In genomic region chr13:30186456-30186855, GRCm38 (mm10) we compare ENCODE assay signal across 8 mouse cellular contexts. TPM values are rescaled to one million over a fixed set of nuclear protein-coding genes. Genes with fewer than 3 reads are reported as not detected.
DNase-seq lines count a peak whose midpoint lies in the region; ATAC-seq and TF ChIP-seq lines count a peak whose summit lies in the region.

No protein-coding gene starts in this region.

- no peak for TF ChIP-seq CTCF in kidney, postnatal 0 days (IDR thresholded peaks at IDR 0.05; ENCODE audit: low read depth)

- no peak overlapping the region for H3K4me2 ChIP-seq in kidney, postnatal 0 days (ENCODE audit: low read length)
- peak overlapping the region; percentile 9; the same call in 1 of the 2 replicates for H3K4me2 ChIP-seq in neural tube, embryonic 12.5 days (replicated peaks)

- no peaks in the 10 kb centered on the region for H3K9me3 ChIP-seq in kidney, postnatal 0 days (replicated peaks; ENCODE audit: low read length)
- H3K9me3 ChIP-seq in neural tube, embryonic 12.5 days = no peaks in the 10 kb centered on the region
- no peaks in the 10 kb centered on the region for H3K9me3 ChIP-seq in heart, embryonic 10.5 days

- H3K36me3 ChIP-seq in kidney, postnatal 0 days (ENCODE audit: insufficient read depth, low read length) = no peaks in the 10 kb centered on the region
- no peaks in the 10 kb centered on the region for H3K36me3 ChIP-seq in neural tube, embryonic 12.5 days
- no peaks in the 10 kb centered on the region for H3K36me3 ChIP-seq in heart, embryonic 10.5 days

- intact Hi-C loops in left cerebral cortex, postnatal 10 days (cut with DNase I) = no loop called here

- H3K27ac ChIP-seq in kidney, postnatal 0 days = no peak overlapping the region
- H3K27ac ChIP-seq in neural tube, embryonic 12.5 days = no peak overlapping the region
- H3K27ac ChIP-seq in heart, embryonic 10.5 days = no peak overlapping the region

- WGBS in kidney, postnatal 0 days = 55% methylated on average over 8 of the region's 8 CpGs
- WGBS in neural tube, embryonic 12.5 days = 36% methylated on average over 8 of the region's 8 CpGs
- 74% methylated on average over 8 of the region's 8 CpGs for WGBS in heart, embryonic 10.5 days

- no peak overlapping the region for H3K4me3 ChIP-seq in kidney, postnatal 0 days (replicated peaks; ENCODE audit: low read depth, low read length)
- no peak overlapping the region for H3K4me3 ChIP-seq in neural tube, embryonic 12.5 days
- H3K4me3 ChIP-seq in heart, embryonic 10.5 days = no peak overlapping the region

- DNase-seq in kidney, postnatal 0 days (ENCODE audit: low spot score) = no peak
- DNase-seq in kidney, adult 8-10 months = no peak
- DNase-seq in frontal cortex, postnatal 14 days (ENCODE audit: low spot score in 2 of 2) = peak; percentile 37 to 58
- DNase-seq in left cerebral cortex, postnatal 10 days (ENCODE audit: extremely low spot score in 1 of 2, low spot score in 2 of 2) = peak; percentile 40 to 59
- DNase-seq in heart, embryonic 10.5 days (ENCODE audit: low spot score) = no peak
- no peak for DNase-seq in spleen, adult 18-20 months

- 0 out of 2 replicates have a peak, but pooled peaks cover 4% of the 10 kb centered on the region for H3K4me1 ChIP-seq in kidney, postnatal 0 days (replicated peaks; ENCODE audit: insufficient read depth, low read length)
- H3K4me1 ChIP-seq in neural tube, embryonic 12.5 days = peaks cover 16% of the 10 kb centered on the region
- no peaks in the 10 kb centered on the region for H3K4me1 ChIP-seq in heart, embryonic 10.5 days

- ATAC-seq in kidney, postnatal 0 days (replicated peaks; ENCODE audit: low FRiP score, low read depth) = peak; percentile 46; the same call in 1 of the 2 replicates
- ATAC-seq in neural tube, embryonic 12.5 days (ENCODE audit: low FRiP score, low read depth) = peak; percentile 90
- no peak for ATAC-seq in cerebellum, adult (ENCODE audit: insufficient number of reproducible peaks, low FRiP score, low TSS enrichment)

- H3K9ac ChIP-seq in kidney, postnatal 0 days (ENCODE audit: low read depth, low read length) = no peak overlapping the region
- no peak overlapping the region for H3K9ac ChIP-seq in neural tube, embryonic 12.5 days

- H3K27me3 ChIP-seq in kidney, postnatal 0 days (ENCODE audit: insufficient read depth, low read length) = no peaks in the 10 kb centered on the region
- H3K27me3 ChIP-seq in neural tube, embryonic 12.5 days (replicated peaks) = no peaks in the 10 kb centered on the region
- H3K27me3 ChIP-seq in heart, embryonic 10.5 days (ENCODE audit: insufficient read depth, poor library complexity, severe bottlenecking) = no peaks in the 10 kb centered on the region

RNA-seq across cellular contexts. Expression of gene Mboat1, which starts 50.2 kb away (rescaled TPM):
- polyA plus RNA-seq in kidney, postnatal 0 days (2015; fragmentation: Nextera tagmentation; extraction: Ambion mirVana) = 27.7 and 29.2 TPM in 2 replicates
- 1 to 10 TPM; 1.1 to 1.9 TPM for total RNA-seq in left cerebral cortex, postnatal 10 days (2021)
- 3.4 and 3.9 TPM in 2 replicates for polyA plus RNA-seq in neural tube, embryonic 12.5 days (2016; fragmentation: Nextera tagmentation; extraction: Ambion mirVana)
- polyA plus RNA-seq in heart, embryonic 10.5 days (2016; fragmentation: Nextera tagmentation; extraction: Ambion mirVana) = 3.6 and 5.0 TPM in 2 replicates

Comparison
In these comparisons a context has a peak if more than half of its experiments do, and no peak if none do; other contexts are left out.
1. DNase-seq: peak in frontal cortex, postnatal 14 days (2 of 2) and left cerebral cortex, postnatal 10 days (2 of 2); none in kidney, postnatal 0 days (single experiment), kidney, adult 8-10 months (0 of 2), heart, embryonic 10.5 days (single experiment) and spleen, adult 18-20 months (0 of 2).